Mouse (Mus musculus) B cell, adult 67 days (primary cell): ENCODE measurements around the gene Pla2g2f. TPM values are rescaled to one million over a fixed set of nuclear protein-coding genes. Genes with fewer than 3 reads are reported as not detected.

Experiments
- total RNA-seq, 2 experiments: library from RNA; stranded (reverse); gene quantifications; 4 replicates each; pipeline ENCODE4 v1.2.4; 2023

The Pla2g2f gene
- not detected for total RNA-seq

GRCm38 (mm10) chr4:138757416-138757815 is at the start of gene Pla2g2f:
TSS of gene Pla2g2f (minus strand) at chr4:138757626.

GRCm38 (mm10) chr4:138775435-138775834 is 18.0 kb upstream of the Pla2g2f start, which contains the start of gene Pla2g2d:
TSS of gene Pla2g2d (plus strand) at chr4:138775735.

GRCm38 (mm10) chr4:138737031-138737430 is 20.4 kb downstream of the Pla2g2f start, which contains the start of gene Ubxn10:
TSS of gene Ubxn10 (minus strand) at chr4:138737167.

GRCm38 (mm10) chr4:138724354-138725126 is 32.9 kb downstream of the Pla2g2f start, which contains the start of gene Pla2g2c:
TSS of gene Pla2g2c (plus strand) at chr4:138724792.

Other genes starting within 250 kb of the Pla2g2f start
- not detected for gene Vwa5b1, start 121.7 kb downstream of the Pla2g2f start, total RNA-seq
- gene Pla2g2c, start 32.8 kb downstream of the Pla2g2f start, total RNA-seq = not detected
- gene Ubxn10, start 20.5 kb downstream of the Pla2g2f start, total RNA-seq = not detected
- gene Pla2g2d, start 18.1 kb upstream of the Pla2g2f start, total RNA-seq = under 1 TPM in 1 of 2 experiments, not detected in 1; 0.70 TPM
- gene Pla2g5, start 105.9 kb upstream of the Pla2g2f start, total RNA-seq = not detected
- gene Gm13030, start 116.3 kb upstream of the Pla2g2f start, total RNA-seq = not detected
- gene Pla2g2e, start 120.3 kb upstream of the Pla2g2f start, total RNA-seq = not detected
- gene Otud3, start 156.3 kb upstream of the Pla2g2f start, total RNA-seq = 10 to 100 TPM in 1 of 2 experiments, 1 to 10 TPM in 1; 10.0 to 11.5 TPM
- gene Rnf186, start 209.5 kb upstream of the Pla2g2f start, total RNA-seq = not detected
- 10 to 100 TPM; 36.7 to 40.3 TPM for gene Tmco4, start 215.3 kb upstream of the Pla2g2f start, total RNA-seq